Mouse (Mus musculus): ENCODE results near the gene Sprr2a3. TPM values are rescaled to one million over a fixed set of nuclear protein-coding genes. Genes with fewer than 3 reads are reported as not detected.

The Sprr2a3 gene
- polyA plus RNA-seq (2015; fragmentation: Nextera tagmentation; extraction: Ambion mirVana) = not detected in 2 replicates

GRCm38 (mm10) chr3:92285101-92285500 is at the start of gene Sprr2a3:
Gene Sprr2a3 (plus strand): TSS chr3:92285417.

GRCm38 (mm10) chr3:92316320-92316719 is 31.1 kb downstream of the Sprr2a3 start, which contains the start of gene Sprr2b:
Gene Sprr2b (plus strand): TSS chr3:92316620.

GRCm38 (mm10) chr3:92338840-92339239 is 53.6 kb downstream of the Sprr2a3 start, which contains the start of gene Sprr2d:
Gene Sprr2d (plus strand): TSS chr3:92339140.

Other genes starting within 250 kb of the Sprr2a3 start
- gene Lor, start 202.3 kb upstream of the Sprr2a3 start, polyA plus RNA-seq (2015; fragmentation: Nextera tagmentation; extraction: Ambion mirVana) = 0.23 and 0.38 TPM in 2 replicates
- not detected in 2 replicates for gene Prr9, start 161.5 kb upstream of the Sprr2a3 start, polyA plus RNA-seq (2015; fragmentation: Nextera tagmentation; extraction: Ambion mirVana)
- not detected in 2 replicates for gene Lelp1, start 142.7 kb upstream of the Sprr2a3 start, polyA plus RNA-seq (2015; fragmentation: Nextera tagmentation; extraction: Ambion mirVana)
- gene Sprr2a1, start 69.6 kb upstream of the Sprr2a3 start, polyA plus RNA-seq (2015; fragmentation: Nextera tagmentation; extraction: Ambion mirVana) = not detected in 2 replicates
- gene Sprr2a2, start 69.5 kb upstream of the Sprr2a3 start, polyA plus RNA-seq (2015; fragmentation: Nextera tagmentation; extraction: Ambion mirVana) = 0.87 and 0.88 TPM in 2 replicates
- gene Sprr2b, start 31.2 kb downstream of the Sprr2a3 start, polyA plus RNA-seq (2015; fragmentation: Nextera tagmentation; extraction: Ambion mirVana) = not detected in 2 replicates
- gene Sprr2d, start 53.7 kb downstream of the Sprr2a3 start, polyA plus RNA-seq (2015; fragmentation: Nextera tagmentation; extraction: Ambion mirVana) = not detected in 2 replicates
- gene Sprr2e, start 66.7 kb downstream of the Sprr2a3 start, polyA plus RNA-seq (2015; fragmentation: Nextera tagmentation; extraction: Ambion mirVana) = not detected in 2 replicates
- gene Sprr2f, start 79.8 kb downstream of the Sprr2a3 start, polyA plus RNA-seq (2015; fragmentation: Nextera tagmentation; extraction: Ambion mirVana) = not detected in 2 replicates
- not detected in 2 replicates for gene Sprr2h, start 100.3 kb downstream of the Sprr2a3 start, polyA plus RNA-seq (2015; fragmentation: Nextera tagmentation; extraction: Ambion mirVana)
- gene Sprr2i, start 122.6 kb downstream of the Sprr2a3 start, polyA plus RNA-seq (2015; fragmentation: Nextera tagmentation; extraction: Ambion mirVana) = not detected in 2 replicates
- not detected in 2 replicates for gene Sprr2j-ps, start 132.7 kb downstream of the Sprr2a3 start, polyA plus RNA-seq (2015; fragmentation: Nextera tagmentation; extraction: Ambion mirVana)
- gene Gm9774, start 144.0 kb downstream of the Sprr2a3 start, polyA plus RNA-seq (2015; fragmentation: Nextera tagmentation; extraction: Ambion mirVana) = 6.8 and 7.6 TPM in 2 replicates
- not detected in 2 replicates for gene Sprr2k, start 147.2 kb downstream of the Sprr2a3 start, polyA plus RNA-seq (2015; fragmentation: Nextera tagmentation; extraction: Ambion mirVana)
- gene Sprr1b, start 153.4 kb downstream of the Sprr2a3 start, polyA plus RNA-seq (2015; fragmentation: Nextera tagmentation; extraction: Ambion mirVana) = not detected in 2 replicates
- 0.11 TPM in 1 of 2 replicates, not detected in the other for gene Sprr3, start 173.3 kb downstream of the Sprr2a3 start, polyA plus RNA-seq (2015; fragmentation: Nextera tagmentation; extraction: Ambion mirVana)
- 0.17 TPM in 1 of 2 replicates, not detected in the other for gene Sprr1a, start 200.5 kb downstream of the Sprr2a3 start, polyA plus RNA-seq (2015; fragmentation: Nextera tagmentation; extraction: Ambion mirVana)
- not detected in 2 replicates for gene Sprr4, start 215.1 kb downstream of the Sprr2a3 start, polyA plus RNA-seq (2015; fragmentation: Nextera tagmentation; extraction: Ambion mirVana)
- gene 2310046K23Rik, start 249.1 kb downstream of the Sprr2a3 start, polyA plus RNA-seq (2015; fragmentation: Nextera tagmentation; extraction: Ambion mirVana) = not detected in 2 replicates

Data from spleen, postnatal 0 days (tissue).